Mouse (Mus musculus): ENCODE results near the gene Hacl1.

- no peak for TF ChIP-seq CEBPB (IDR thresholded peaks at IDR 0.05; ENCODE audit: insufficient read depth, poor library complexity, severe bottlenecking)
- TF ChIP-seq REST (IDR thresholded peaks at IDR 0.05; ENCODE audit: insufficient read depth, insufficient read length): no peak
- no peak for TF ChIP-seq POLR2A (IDR thresholded peaks at IDR 0.05; ENCODE audit: insufficient read length, low read depth)
These were observed 668 bp downstream of the Hacl1 start, which contains the start of gene Gm49387 for GRCm38 (mm10) chr14:31640346-31640889.

All from myocyte (in vitro differentiated cells).